Mouse (Mus musculus) gastrocnemius, postnatal 10 days (tissue): ENCODE results near the gene Gm10324. TPM values are rescaled to one million over a fixed set of nuclear protein-coding genes. Genes with fewer than 3 reads are reported as not detected.
"Not testable (repeated sequence)": the region's sequence is repeated elsewhere in the genome, so short reads cannot be mapped to it uniquely, and the experiment has no call there.

Experiments used
- DNase-seq: peaks from one replicate; pipeline ENCODE4 v3.0.0; 2021; ENCODE audit warnings: mixed read lengths
- long read RNA-seq, 2 experiments: library from polyadenylated mRNA; stranded (forward); transcript quantifications; one replicate each; pipeline ENCODE4 v2.0.0; 2021
- total RNA-seq, 2 experiments: library from RNA; stranded (reverse); gene quantifications; 2 replicates each; pipeline ENCODE4 v1.2.3; 2021

Gm10324 gene
- not detected for total RNA-seq
- long read RNA-seq, experiment 1 = 0 reads
- long read RNA-seq, experiment 2 = 0 reads

GRCm38 (mm10) chr13:66119247-66119646 is at the start of gene Gm10324:
Gene Gm10324, plus strand, starts transcription at chr13:66119547.
- not testable (repeated sequence) for DNase-seq

Other genes with a start within 250 kb of the Gm10324 start
- gene Gm10772, start 108.0 kb downstream of the Gm10324 start, total RNA-seq = not detected